In genomic region chr1:88799343-88799742, GRCm38 (mm10) we compare ENCODE assay signal across 20 mouse cellular contexts.
DNase-seq lines count a peak whose midpoint lies in the region; ATAC-seq and TF ChIP-seq lines count a peak whose summit lies in the region.
"Had no signal": no experiment of that assay in that cellular context is flagged by ENCODE, and none has a peak within 500 bp of the region (broad histone marks: within the 10 kb centered on the region; RNA-seq: fewer than 3 reads in every experiment).

No protein-coding gene starts in this region.

- in situ Hi-C loops in ES-E14 (cut with MboI; ENCODE audit: low sequenced_read_pairs in 2 of 2, unreplicated experiment in 2 of 2) = no loop called here

- WGBS in hindbrain, embryonic 10.5 days = 18% methylated on average over 7 of the region's 7 CpGs
- 25% methylated on average over 7 of the region's 7 CpGs for WGBS in hindbrain, embryonic 12.5 days
- 7% methylated on average over 7 of the region's 7 CpGs for WGBS in midbrain, embryonic 14.5 days

- no peaks in the 10 kb centered on the region for H3K27me3 ChIP-seq in hindbrain, embryonic 10.5 days (ENCODE audit: insufficient read depth, poor library complexity, severe bottlenecking)
- peaks cover 3% of the 10 kb centered on the region; the same call in 1 of the 2 replicates for H3K27me3 ChIP-seq in hindbrain, embryonic 12.5 days
- H3K27me3 ChIP-seq in midbrain, embryonic 14.5 days (ENCODE audit: control insufficient read depth, insufficient read depth, low read length) = no peaks in the 10 kb centered on the region
- H3K27me3 ChIP-seq: embryonic facial prominence, embryonic 12.5 days; kidney, embryonic 15.5 days had no signal

- no peak overlapping the region for H3K4me2 ChIP-seq in hindbrain, embryonic 12.5 days (replicated peaks)
- no peak overlapping the region for H3K4me2 ChIP-seq in midbrain, embryonic 14.5 days (ENCODE audit: low read length)
- H3K4me2 ChIP-seq: embryonic facial prominence, embryonic 12.5 days; heart, embryonic 11.5 days; kidney, embryonic 15.5 days had no signal

- DNase-seq in hindbrain, embryonic 10.5 days (ENCODE audit: low spot score) = peak; percentile 31
- DNase-seq in ES-E14 (ENCODE audit: low read depth, low spot score) = no peak
- peak; percentile 57 for DNase-seq in embryo, embryonic 10.5 days (ENCODE audit: low spot score)
- peak; percentile 37 for DNase-seq in midbrain, embryonic 14.5 days
- no peak for DNase-seq in gastrocnemius, postnatal 10 days
- no peak for DNase-seq in frontal cortex, postnatal 36 days (ENCODE audit: low spot score in 2 of 2)
- DNase-seq: adrenal gland, postnatal 36 days; cerebellum, postnatal 10 days; liver; lung, adult 18-20 months; right cerebral cortex, postnatal 25 days; thymus, postnatal 14 days had no signal

- H3K9ac ChIP-seq in hindbrain, embryonic 12.5 days = no peak overlapping the region
- H3K9ac ChIP-seq in ES-E14 (ENCODE audit: insufficient read depth, low read depth, low read length, poor library complexity, severe bottlenecking) = no peak overlapping the region; the same call in 1 of the 2 replicates
- H3K9ac ChIP-seq in midbrain, embryonic 14.5 days (replicated peaks; ENCODE audit: low read length) = no peak overlapping the region
- H3K9ac ChIP-seq: embryonic facial prominence, embryonic 12.5 days; kidney, embryonic 15.5 days had no signal

- peaks cover 32% of the 10 kb centered on the region for H3K4me1 ChIP-seq in hindbrain, embryonic 10.5 days (replicated peaks)
- peaks cover 16% of the 10 kb centered on the region for H3K4me1 ChIP-seq in hindbrain, embryonic 12.5 days
- peaks cover 9 to 15% of the 10 kb centered on the region in 2 experiments for H3K4me1 ChIP-seq in ES-E14 (ENCODE audit: control insufficient read depth in 2 of 2, insufficient read depth in 2 of 2, low read length in 2 of 2, poor library complexity in 1 of 2)
- H3K4me1 ChIP-seq in midbrain, embryonic 14.5 days (ENCODE audit: control insufficient read depth, insufficient read depth, low read length) = peaks cover 16% of the 10 kb centered on the region; the same call in 1 of the 2 replicates

- peaks cover 13% of the 10 kb centered on the region for H3K9me3 ChIP-seq in hindbrain, embryonic 10.5 days
- H3K9me3 ChIP-seq in hindbrain, embryonic 12.5 days (replicated peaks) = no peaks in the 10 kb centered on the region; the same call in 1 of the 2 replicates
- peaks cover 7% of the 10 kb centered on the region; the same call in 1 of the 2 replicates for H3K9me3 ChIP-seq in ES-E14 (ENCODE audit: control insufficient read depth, insufficient read depth, low read depth, low read length)
- no peaks in the 10 kb centered on the region for H3K9me3 ChIP-seq in midbrain, embryonic 14.5 days (ENCODE audit: control insufficient read depth, low read length)
- H3K9me3 ChIP-seq: embryonic facial prominence, embryonic 12.5 days; kidney, embryonic 15.5 days had no signal

- H3K36me3 ChIP-seq in hindbrain, embryonic 10.5 days = no peaks in the 10 kb centered on the region
- no peaks in the 10 kb centered on the region for H3K36me3 ChIP-seq in hindbrain, embryonic 12.5 days
- no peaks in the 10 kb centered on the region for H3K36me3 ChIP-seq in ES-E14 (ENCODE audit: control insufficient read depth, insufficient read depth, low read length, poor library complexity, severe bottlenecking)
- no peaks in the 10 kb centered on the region for H3K36me3 ChIP-seq in midbrain, embryonic 14.5 days (ENCODE audit: control insufficient read depth, insufficient read depth, low read length)
- H3K36me3 ChIP-seq: embryonic facial prominence, embryonic 12.5 days; kidney, embryonic 15.5 days had no signal

- peak overlapping the region; percentile 80 for H3K27ac ChIP-seq in hindbrain, embryonic 10.5 days
- no peak overlapping the region for H3K27ac ChIP-seq in hindbrain, embryonic 12.5 days
- peak overlapping the region; percentile 77; the same call in 1 of the 2 replicates for H3K27ac ChIP-seq in ES-E14 (ENCODE audit: insufficient read depth, low read depth, low read length, poor library complexity, severe bottlenecking)
- H3K27ac ChIP-seq in midbrain, embryonic 14.5 days (replicated peaks; ENCODE audit: low read depth, low read length) = no peak overlapping the region
- H3K27ac ChIP-seq: embryonic facial prominence, embryonic 12.5 days; kidney, embryonic 15.5 days; macrophage had no signal

- no peak for ATAC-seq in hindbrain, embryonic 12.5 days (ENCODE audit: low FRiP score)
- no peak for ATAC-seq in midbrain, embryonic 14.5 days (ENCODE audit: low FRiP score, low TSS enrichment)
- ATAC-seq in frontal cortex, adult (ENCODE audit: low TSS enrichment) = no peak
- ATAC-seq: activated CD4-positive, CD25-positive, alpha-beta regulatory T cell, adult 4 months; inflammation-experienced regulatory T-cells, adult 6 months had no signal

- H3K4me3 ChIP-seq in hindbrain, embryonic 10.5 days = no peak overlapping the region
- H3K4me3 ChIP-seq in hindbrain, embryonic 12.5 days = no peak overlapping the region
- no peak overlapping the region for H3K4me3 ChIP-seq in ES-E14 (ENCODE audit: insufficient read depth in 1 of 2, low read depth in 1 of 2, low read length in 2 of 2, poor library complexity in 1 of 2, severe bottlenecking in 1 of 2)
- H3K4me3 ChIP-seq in midbrain, embryonic 14.5 days (replicated peaks; ENCODE audit: low read depth, low read length) = no peak overlapping the region
- H3K4me3 ChIP-seq: embryonic facial prominence, embryonic 12.5 days; kidney, embryonic 15.5 days had no signal

TF ChIP-seq in ES-E14, 5 proteins besides CTCF, POLR2A, EP300 and RAD21:
- no peak for TF ChIP-seq HCFC1 (IDR thresholded peaks at IDR 0.05; ENCODE audit: borderline replicate concordance, insufficient read depth, low read length)
- TF ChIP-seq MAFK (IDR thresholded peaks at IDR 0.05; ENCODE audit: insufficient read depth, low read depth, low read length) = no peak
- no peak for TF ChIP-seq CHD2 (IDR thresholded peaks at IDR 0.05; ENCODE audit: low read depth, low read length)
- no peak for TF ChIP-seq ZC3H11A (IDR thresholded peaks at IDR 0.05; ENCODE audit: borderline replicate concordance, low read depth, low read length)
- no peak for TF ChIP-seq ZNF384 (IDR thresholded peaks at IDR 0.05; ENCODE audit: low read depth, low read length)
TF ChIP-seq in ES-E14: peak in this region for 0.

Comparison
In these comparisons a context has a peak if more than half of its experiments do, and no peak if none do; other contexts are left out.
1. H3K27ac ChIP-seq: peak in hindbrain, embryonic 10.5 days (single experiment) and ES-E14 (single experiment); none in hindbrain, embryonic 12.5 days (single experiment) and midbrain, embryonic 14.5 days (single experiment).
2. DNase-seq: peak in hindbrain, embryonic 10.5 days (single experiment), embryo, embryonic 10.5 days (single experiment) and midbrain, embryonic 14.5 days (single experiment); none in ES-E14 (single experiment), gastrocnemius, postnatal 10 days (single experiment) and frontal cortex, postnatal 36 days (0 of 2).